Mouse (Mus musculus): Measurements from ENCODE around the gene Sdc3. TPM values are rescaled to one million over a fixed set of nuclear protein-coding genes. Genes with fewer than 3 reads are reported as not detected.

The Sdc3 gene
- polyA plus RNA-seq (2012; rRNA removed) = 73.1 and 75.3 TPM in 2 replicates

DNA sequence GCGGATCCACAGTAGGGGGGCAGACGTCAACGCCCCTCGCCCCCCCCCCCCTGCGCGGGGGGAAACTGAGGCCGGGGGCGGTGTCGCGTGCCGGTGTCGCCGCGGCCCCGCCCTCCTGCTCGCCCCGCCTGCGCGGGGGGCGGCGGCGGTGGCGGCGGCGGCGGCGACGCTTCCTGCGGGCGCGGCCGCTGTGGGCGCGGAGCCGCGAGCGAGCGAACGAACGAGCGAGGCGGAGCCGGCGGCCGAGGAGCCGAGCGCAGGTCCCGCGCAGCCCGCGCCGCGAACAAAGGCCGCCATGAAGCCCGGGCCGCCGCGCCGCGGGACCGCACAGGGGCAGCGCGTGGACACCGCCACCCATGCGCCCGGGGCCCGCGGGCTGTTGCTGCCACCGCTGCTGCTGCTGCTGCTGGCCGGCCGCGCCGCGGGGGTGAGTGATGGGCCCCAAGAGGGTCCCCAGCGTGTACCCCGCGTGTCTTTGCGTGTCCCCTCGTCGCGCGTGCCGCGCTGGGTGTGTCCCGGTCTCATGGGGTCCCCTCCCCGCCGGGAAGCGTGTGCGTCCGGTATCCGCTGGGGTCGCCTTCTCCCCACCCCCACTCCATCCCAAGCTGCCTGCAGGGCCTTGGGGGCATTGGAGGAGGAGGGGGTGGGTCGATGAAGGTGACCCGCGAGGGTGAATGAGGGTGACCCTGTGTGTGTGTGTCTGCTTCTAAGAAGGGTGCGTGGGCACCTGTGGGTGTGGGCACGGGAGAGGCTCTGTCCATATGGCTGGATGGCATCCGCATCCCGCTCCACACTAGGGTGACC lies at the start of gene Sdc3:
Gene Sdc3, plus strand, starts transcription at position 162 of the 804 bp plus-strand sequence.
- Histone ChIP-seq H3K4me3 (ENCODE audit: control insufficient read depth, low read depth, low read length) (peak within 1 kb of the TSS; percentile 77), H3K27me3 (ENCODE audit: control insufficient read depth, insufficient read depth, low read length) (no peaks in the 10 kb centered on the region), H3K4me1 (ENCODE audit: control insufficient read depth, insufficient read depth, low read length) (peaks cover 17% of the 10 kb centered on the region), H3K27ac (ENCODE audit: control insufficient read depth, insufficient read depth, low read depth, low read length) (no peak within 1 kb of the TSS), H3K36me3 (ENCODE audit: control insufficient read depth, insufficient read depth, low read length) (no peaks in the 10 kb centered on the region)
- TF ChIP-seq POLR2A (IDR thresholded peaks at IDR 0.05; ENCODE audit: control insufficient read depth, low read depth, low read length) = no peak
- no peak for TF ChIP-seq CTCF (IDR thresholded peaks at IDR 0.05; ENCODE audit: control insufficient read depth, insufficient read depth, insufficient replicate concordance, low read depth, low read length)

DNA sequence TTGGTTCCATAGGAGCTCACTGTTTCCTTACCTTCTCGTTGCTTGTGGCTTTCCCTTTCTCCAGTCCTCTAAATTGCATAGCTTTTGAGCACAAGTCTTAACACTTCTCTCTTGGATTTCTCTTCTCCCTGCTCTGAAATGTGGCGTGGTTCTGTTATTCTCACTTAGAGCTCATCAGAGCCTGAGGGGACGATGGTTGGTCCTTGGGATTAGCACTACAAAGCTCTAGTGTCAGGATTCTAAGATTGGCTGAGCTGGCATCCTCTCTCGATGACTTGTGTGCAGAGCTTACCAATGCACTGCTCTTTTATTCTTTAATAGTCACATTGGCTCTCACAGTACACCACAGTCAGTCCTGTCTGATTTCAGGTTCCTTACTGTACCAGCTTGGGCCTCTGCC lies 48.3 kb upstream of the Sdc3 start:
- no peak for TF ChIP-seq POLR2A (IDR thresholded peaks at IDR 0.05; ENCODE audit: control insufficient read depth, low read depth, low read length)
- TF ChIP-seq CTCF (IDR thresholded peaks at IDR 0.05; ENCODE audit: control insufficient read depth, insufficient read depth, insufficient replicate concordance, low read depth, low read length) = no peak
- Histone ChIP-seq H3K27me3 (ENCODE audit: control insufficient read depth, insufficient read depth, low read length) (no peaks in the 10 kb centered on the region), H3K36me3 (ENCODE audit: control insufficient read depth, insufficient read depth, low read length) (peaks cover 2% of the 10 kb centered on the region), H3K4me1 (ENCODE audit: control insufficient read depth, insufficient read depth, low read length) (no peaks in the 10 kb centered on the region), H3K27ac (ENCODE audit: control insufficient read depth, insufficient read depth, low read depth, low read length) (no peak overlapping the region), H3K4me3 (ENCODE audit: control insufficient read depth, low read depth, low read length) (no peak overlapping the region)

DNA sequence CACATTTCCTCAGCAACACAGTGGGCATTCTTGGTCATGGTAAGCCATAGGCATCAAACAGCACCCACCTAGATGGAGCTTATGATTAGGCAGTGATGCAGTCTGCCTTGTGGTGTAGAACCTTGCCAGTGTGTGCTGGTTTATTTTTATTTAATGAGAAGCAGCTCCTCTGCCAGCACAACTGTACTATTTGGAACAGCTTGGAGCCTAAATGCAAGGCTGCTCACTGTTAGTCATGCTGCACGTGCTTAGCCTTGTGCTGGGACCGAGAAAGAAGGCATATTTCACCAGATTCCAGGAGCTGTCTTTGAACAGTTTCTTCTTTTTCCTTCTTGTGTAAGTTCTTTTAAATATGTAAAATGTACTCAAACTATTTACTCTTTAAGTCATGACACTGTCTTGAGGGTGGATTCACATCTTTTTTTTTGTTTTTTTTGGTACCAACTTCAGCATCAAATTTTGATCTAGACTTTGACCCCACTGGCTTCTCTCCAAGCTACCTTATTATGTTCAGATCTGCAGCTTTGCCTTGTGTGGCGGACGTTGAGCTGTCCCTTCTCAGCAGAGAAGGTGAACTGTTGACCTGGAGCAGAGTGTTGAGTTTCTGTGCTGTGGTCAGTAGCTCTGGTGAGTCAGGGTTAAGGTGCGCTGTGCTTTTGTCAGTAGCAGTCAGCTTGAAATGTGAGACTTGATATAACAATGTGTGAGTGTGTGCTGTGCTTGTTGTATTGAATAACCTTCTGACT lies 46.6 kb upstream of the Sdc3 start:
- TF ChIP-seq CTCF (IDR thresholded peaks at IDR 0.05; ENCODE audit: control insufficient read depth, insufficient read depth, insufficient replicate concordance, low read depth, low read length) = no peak
- no peak for TF ChIP-seq POLR2A (IDR thresholded peaks at IDR 0.05; ENCODE audit: control insufficient read depth, low read depth, low read length)
- no peak overlapping the region for H3K4me3 ChIP-seq (ENCODE audit: control insufficient read depth, low read depth, low read length)
- H3K27me3 ChIP-seq (ENCODE audit: control insufficient read depth, insufficient read depth, low read length) = no peaks in the 10 kb centered on the region
- no peaks in the 10 kb centered on the region for H3K4me1 ChIP-seq (ENCODE audit: control insufficient read depth, insufficient read depth, low read length)
- H3K36me3 ChIP-seq (ENCODE audit: control insufficient read depth, insufficient read depth, low read length) = peaks cover 2% of the 10 kb centered on the region
- no peak overlapping the region for H3K27ac ChIP-seq (ENCODE audit: control insufficient read depth, insufficient read depth, low read depth, low read length)

DNA sequence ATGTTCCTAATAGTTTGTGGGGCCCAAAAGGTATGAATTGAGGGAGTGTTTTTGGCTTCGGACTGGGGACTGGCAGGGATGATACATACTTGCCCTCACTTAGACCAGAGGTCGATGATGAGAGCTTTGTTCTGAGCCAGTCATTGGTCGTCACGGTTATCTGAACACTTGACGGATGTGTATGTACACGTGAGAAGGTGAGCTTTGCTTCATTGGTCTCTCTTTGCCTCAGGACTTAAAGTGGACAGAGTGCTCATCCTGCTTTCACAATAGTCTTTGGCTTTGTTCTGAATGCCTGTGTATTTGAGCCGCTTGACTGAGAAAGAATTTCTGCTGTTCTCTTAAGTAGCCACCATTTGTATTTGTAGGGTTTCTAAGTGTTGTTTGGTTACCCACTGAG lies 42.8 kb upstream of the Sdc3 start:
- no peak overlapping the region for H3K27ac ChIP-seq (ENCODE audit: control insufficient read depth, insufficient read depth, low read depth, low read length)
- no peak for TF ChIP-seq CTCF (IDR thresholded peaks at IDR 0.05; ENCODE audit: control insufficient read depth, insufficient read depth, insufficient replicate concordance, low read depth, low read length)
- no peak for TF ChIP-seq POLR2A (IDR thresholded peaks at IDR 0.05; ENCODE audit: control insufficient read depth, low read depth, low read length)
- H3K4me1 ChIP-seq (ENCODE audit: control insufficient read depth, insufficient read depth, low read length) = no peaks in the 10 kb centered on the region
- H3K27me3 ChIP-seq (ENCODE audit: control insufficient read depth, insufficient read depth, low read length) = no peaks in the 10 kb centered on the region
- peaks cover 4% of the 10 kb centered on the region for H3K36me3 ChIP-seq (ENCODE audit: control insufficient read depth, insufficient read depth, low read length)
- H3K4me3 ChIP-seq (ENCODE audit: control insufficient read depth, low read depth, low read length) = no peak overlapping the region

DNA sequence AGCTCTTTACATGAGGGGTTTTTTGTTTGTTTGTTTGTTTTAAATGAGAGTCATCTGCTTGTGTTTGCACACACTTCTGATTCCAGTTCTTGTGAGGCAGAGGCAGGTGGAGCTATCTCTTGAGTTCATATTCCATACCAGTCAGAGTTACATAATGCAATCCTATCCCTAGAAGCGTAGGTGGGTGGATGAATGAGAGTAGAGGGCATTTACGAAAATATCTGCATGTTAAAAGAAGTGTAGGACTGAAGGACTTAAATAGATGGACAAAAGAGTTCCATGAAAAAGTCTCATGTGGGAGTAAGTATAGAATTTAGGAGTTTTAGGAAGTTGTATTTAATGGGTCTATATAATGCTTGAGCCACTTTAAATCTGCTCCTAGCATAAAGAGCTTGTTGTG lies 40.4 kb upstream of the Sdc3 start:
- Histone ChIP-seq H3K27ac (ENCODE audit: control insufficient read depth, insufficient read depth, low read depth, low read length) (no peak overlapping the region), H3K36me3 (ENCODE audit: control insufficient read depth, insufficient read depth, low read length) (peaks cover 4% of the 10 kb centered on the region), H3K4me1 (ENCODE audit: control insufficient read depth, insufficient read depth, low read length) (no peaks in the 10 kb centered on the region), H3K27me3 (ENCODE audit: control insufficient read depth, insufficient read depth, low read length) (no peaks in the 10 kb centered on the region), H3K4me3 (ENCODE audit: control insufficient read depth, low read depth, low read length) (no peak overlapping the region)
- no peak for TF ChIP-seq CTCF (IDR thresholded peaks at IDR 0.05; ENCODE audit: control insufficient read depth, insufficient read depth, insufficient replicate concordance, low read depth, low read length)
- TF ChIP-seq POLR2A (IDR thresholded peaks at IDR 0.05; ENCODE audit: control insufficient read depth, low read depth, low read length) = no peak

DNA sequence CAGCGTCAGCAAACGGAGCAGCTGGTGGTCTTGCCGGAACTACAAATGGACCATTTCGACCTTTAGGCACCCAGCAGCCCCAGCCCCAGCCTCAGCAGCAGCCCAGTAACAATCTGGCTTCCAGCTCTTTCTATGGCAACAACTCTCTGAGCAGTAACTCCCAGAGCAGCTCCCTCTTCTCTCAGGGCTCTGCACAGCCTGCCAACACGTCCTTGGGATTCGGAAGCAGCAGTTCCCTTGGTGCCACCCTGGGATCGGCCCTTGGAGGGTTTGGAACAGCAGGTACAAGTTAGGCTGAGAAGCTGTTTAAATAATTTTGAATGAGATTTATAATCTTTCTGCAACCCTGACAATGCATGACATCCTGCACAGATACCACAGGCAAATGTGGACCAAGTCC lies 39.7 kb upstream of the Sdc3 start:
- Histone ChIP-seq H3K4me1 (ENCODE audit: control insufficient read depth, insufficient read depth, low read length) (no peaks in the 10 kb centered on the region), H3K27ac (ENCODE audit: control insufficient read depth, insufficient read depth, low read depth, low read length) (no peak overlapping the region), H3K4me3 (ENCODE audit: control insufficient read depth, low read depth, low read length) (no peak overlapping the region), H3K27me3 (ENCODE audit: control insufficient read depth, insufficient read depth, low read length) (no peaks in the 10 kb centered on the region), H3K36me3 (ENCODE audit: control insufficient read depth, insufficient read depth, low read length) (peaks cover 4% of the 10 kb centered on the region)
- TF ChIP-seq CTCF (IDR thresholded peaks at IDR 0.05; ENCODE audit: control insufficient read depth, insufficient read depth, insufficient replicate concordance, low read depth, low read length) (no peak), POLR2A (IDR thresholded peaks at IDR 0.05; ENCODE audit: control insufficient read depth, low read depth, low read length) (no peak)

DNA sequence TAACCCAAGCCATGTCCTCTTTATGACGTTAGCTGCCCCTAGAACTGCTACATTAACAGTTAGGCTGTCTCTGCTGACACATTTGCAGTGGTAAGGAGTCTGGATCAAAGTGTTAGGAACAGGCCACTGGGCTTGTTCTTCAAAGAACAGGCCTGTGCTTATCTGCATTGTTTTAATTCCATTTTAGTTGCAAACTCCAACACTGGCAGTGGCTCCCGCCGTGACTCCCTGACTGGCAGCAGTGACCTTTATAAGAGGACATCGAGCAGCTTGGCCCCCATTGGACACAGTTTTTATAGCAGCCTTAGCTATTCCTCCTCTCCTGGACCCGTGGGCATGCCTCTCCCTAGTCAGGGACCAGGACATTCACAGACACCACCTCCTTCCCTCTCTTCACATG lies 38.6 kb upstream of the Sdc3 start:
- Histone ChIP-seq H3K27ac (ENCODE audit: control insufficient read depth, insufficient read depth, low read depth, low read length) (no peak overlapping the region), H3K36me3 (ENCODE audit: control insufficient read depth, insufficient read depth, low read length) (peaks cover 4% of the 10 kb centered on the region), H3K4me1 (ENCODE audit: control insufficient read depth, insufficient read depth, low read length) (no peaks in the 10 kb centered on the region), H3K27me3 (ENCODE audit: control insufficient read depth, insufficient read depth, low read length) (no peaks in the 10 kb centered on the region), H3K4me3 (ENCODE audit: control insufficient read depth, low read depth, low read length) (no peak overlapping the region)
- no peak for TF ChIP-seq CTCF (IDR thresholded peaks at IDR 0.05; ENCODE audit: control insufficient read depth, insufficient read depth, insufficient replicate concordance, low read depth, low read length)
- TF ChIP-seq POLR2A (IDR thresholded peaks at IDR 0.05; ENCODE audit: control insufficient read depth, low read depth, low read length) = no peak

Data from testis, adult 2 months (tissue).